Mouse (Mus musculus): ENCODE results near the gene Mipep.

Gene Mipep

DNA sequence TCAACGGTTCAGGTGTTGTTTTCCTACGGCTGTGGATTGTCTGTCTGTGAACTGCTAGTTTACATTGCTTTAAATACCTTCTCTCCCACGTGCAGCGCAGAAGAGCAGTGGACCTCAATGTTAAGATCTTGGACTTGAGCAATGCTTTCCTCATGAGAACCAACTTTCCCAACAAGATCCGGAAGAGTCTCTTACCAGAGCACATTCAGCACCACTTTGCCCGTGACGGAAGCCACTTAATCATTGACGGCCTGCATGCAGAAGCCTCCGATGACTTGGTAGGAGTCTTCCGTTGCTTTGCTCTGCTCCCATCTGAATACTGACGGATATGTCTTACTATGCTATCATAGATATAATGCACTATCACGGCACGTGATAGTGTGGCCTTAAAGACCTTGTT, 17.7 kb downstream of the Mipep start:
- no peak for DNase-seq (ENCODE audit: low spot score)

DNA sequence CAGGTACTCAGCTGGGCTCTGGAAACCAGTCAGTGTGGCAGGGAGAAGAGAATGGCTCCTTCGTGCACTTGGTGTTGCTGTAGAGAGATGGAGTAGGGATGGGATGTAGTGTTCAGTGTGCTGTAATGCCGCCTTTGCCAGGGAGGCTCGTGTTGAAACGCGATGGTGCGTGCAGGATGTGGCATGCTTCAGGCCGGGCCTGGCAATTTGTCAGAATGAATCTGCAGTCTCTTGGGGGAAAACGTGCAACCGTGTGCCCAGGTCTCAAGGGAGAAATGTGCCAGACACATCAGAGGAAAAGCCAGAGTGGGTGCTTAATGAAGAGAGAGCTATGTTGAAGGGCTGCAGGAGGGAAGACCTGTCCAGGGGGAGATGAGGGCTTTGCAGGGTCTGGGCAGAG, 20.6 kb downstream of the Mipep start:
- no peak for DNase-seq (ENCODE audit: low spot score)

DNA sequence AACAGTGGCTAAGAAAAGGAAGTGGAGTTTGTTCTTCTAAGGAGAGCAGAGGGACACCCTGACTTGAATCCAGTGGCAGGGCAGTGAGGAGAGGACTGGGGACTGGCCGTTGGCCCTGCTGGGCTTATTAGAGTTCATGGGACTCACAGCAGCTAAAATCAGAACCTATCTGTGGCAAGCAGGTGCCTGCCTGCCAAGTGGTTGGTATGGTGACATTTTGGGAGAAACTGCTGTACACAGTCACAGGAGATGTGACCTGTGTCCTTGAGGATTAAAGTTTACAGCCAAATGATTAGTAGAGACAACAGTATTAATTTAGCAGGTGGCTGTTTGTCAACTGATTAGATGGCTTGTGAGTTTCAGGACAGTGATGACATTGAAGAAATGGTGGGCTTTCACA, 21.5 kb downstream of the Mipep start:
- no peak for DNase-seq (ENCODE audit: low spot score)

DNA sequence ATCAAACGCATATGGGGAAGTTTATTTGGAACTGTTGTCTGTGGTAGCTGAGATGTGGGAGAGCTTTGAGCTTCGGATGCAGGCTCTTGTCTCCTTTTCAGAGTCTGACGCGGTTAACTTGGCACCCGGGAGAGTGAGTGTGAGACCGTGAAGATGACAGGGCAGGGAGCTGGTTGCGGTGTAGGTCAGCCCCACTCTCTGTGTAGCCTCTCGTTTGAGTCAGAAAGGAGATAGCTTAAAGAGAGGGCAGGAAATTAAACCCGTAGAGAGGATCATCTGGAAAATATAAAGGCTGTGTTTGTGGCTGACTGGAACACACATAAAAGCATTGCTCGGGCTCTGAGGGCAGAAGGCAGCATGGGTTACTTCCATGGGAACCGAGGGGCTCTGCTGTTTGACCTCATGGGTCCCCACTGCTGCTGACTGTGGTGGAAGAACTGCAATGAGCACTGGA, 22.5 kb downstream of the Mipep start:
- no peak for DNase-seq (ENCODE audit: low spot score)

DNA sequence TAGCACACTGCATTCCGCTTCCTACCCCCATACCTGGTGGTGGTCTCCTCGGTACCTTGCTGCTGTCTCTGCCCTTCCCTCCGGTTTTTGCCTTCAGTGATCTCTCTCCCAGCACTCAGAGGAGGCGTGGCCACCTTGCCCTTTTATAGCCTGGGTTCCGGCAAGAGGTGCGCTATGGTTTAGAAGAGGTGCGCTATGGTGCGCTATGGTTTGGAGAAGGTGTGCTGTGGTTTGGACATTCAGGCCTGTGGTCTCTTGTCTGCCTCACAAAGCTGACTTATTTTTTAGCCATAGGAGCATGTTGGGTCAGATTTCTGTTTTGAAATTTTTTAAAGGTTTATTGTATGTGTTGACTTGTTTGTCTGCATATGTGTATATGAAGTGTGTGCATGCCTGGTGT, 25.5 kb downstream of the Mipep start:
- no peak for DNase-seq (ENCODE audit: low spot score)

DNA sequence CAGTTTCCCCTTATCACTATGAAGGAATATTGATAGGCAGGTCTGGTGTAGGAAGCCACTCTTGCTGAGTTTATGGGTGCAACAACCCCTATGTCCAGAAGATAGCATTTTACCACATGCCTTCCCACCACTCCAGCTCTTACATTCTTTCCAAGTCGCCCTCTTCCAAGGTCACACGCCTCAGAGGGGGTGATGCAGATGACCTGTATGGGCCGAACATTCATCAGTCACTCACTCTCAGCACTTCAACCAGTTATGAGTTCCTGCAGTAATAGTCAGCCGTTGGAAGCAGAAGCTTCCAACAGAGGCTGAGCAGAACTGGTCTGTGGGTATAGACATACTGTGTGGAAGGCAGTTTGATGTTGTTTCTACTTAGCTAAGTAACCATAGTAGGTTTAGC, 27.2 kb downstream of the Mipep start:
- no peak for DNase-seq (ENCODE audit: low spot score)

DNA sequence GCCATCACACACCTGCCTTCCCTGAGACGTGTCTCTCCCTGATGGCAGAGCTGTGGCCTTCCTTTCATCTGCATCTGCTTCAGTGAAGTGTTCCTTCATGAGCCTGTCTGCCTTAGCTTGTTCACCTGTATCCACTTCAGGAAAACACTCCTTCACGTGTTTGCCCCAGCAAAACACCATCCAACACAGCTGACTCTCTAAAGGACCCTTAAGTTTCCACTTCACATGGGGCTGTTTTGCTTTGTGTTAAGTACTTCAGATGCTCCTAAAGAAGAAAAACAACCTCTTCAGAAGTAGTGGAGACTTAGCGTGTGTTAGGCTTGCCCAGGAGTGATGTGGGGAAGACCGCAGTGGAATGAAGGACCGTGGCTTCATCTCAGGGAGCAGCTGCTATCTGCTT, 30.7 kb downstream of the Mipep start:
- no peak for DNase-seq (ENCODE audit: low spot score)

DNA sequence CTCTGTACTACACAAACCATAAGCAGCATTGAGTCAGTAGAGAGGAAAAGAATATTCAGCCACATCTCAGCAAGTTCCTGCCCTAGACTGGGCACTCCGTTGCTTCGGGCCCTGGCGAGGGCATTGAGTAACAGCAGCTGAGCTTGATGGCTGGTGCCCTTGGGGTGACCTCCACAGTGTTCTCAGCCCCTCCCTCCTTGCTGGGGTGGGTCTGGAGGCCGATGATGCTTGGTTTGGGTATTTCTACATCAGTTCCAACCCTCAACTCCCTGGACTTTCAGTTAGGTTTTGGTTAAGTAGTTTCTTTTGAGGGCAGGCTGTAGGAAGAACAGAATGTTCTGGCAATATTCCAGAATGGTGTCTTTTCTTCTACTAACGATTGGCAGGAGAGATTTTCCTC, 33.7 kb downstream of the Mipep start:
- DNase-seq (ENCODE audit: low spot score) = no peak

DNA sequence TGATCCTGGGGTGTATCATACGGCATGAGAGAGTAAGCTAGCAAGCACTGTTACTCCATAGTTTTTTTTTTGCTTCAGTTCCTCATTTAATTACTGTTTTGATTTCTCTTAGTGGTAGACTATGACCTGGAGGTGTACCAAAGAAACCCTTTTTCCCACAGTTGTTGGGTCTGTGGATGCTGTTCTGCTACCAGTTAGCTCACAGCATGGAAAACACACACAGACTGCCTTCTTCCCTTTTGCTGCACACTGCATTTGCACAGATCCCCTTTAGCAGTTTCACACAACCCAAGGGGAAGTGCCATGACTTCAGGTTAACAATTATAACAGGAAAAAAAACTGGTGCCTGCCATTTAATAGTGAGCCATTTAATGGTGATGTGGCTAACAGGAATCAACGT, 45.7 kb downstream of the Mipep start:
- DNase-seq (ENCODE audit: low spot score) = no peak

DNA sequence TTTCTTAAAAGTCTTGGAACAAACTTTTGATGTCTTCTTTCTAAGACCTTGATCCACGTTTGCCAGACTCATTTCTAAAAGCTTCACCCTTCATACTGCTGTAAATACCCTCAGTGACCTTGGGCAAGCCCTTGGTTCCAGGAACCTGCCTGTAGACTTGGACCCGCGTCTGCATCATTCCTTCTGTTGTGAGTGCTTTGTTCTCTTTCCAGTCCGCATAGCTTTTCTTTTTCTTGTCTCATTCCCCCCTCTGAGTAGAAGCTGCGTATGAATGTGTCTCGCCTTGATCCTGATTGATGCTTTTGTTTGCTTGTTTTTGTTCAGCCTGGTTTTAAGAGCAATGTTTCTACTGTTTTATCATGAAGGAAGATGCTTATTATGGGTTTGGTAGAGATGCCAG, 52.3 kb downstream of the Mipep start:
- no peak for DNase-seq (ENCODE audit: low spot score)

DNA sequence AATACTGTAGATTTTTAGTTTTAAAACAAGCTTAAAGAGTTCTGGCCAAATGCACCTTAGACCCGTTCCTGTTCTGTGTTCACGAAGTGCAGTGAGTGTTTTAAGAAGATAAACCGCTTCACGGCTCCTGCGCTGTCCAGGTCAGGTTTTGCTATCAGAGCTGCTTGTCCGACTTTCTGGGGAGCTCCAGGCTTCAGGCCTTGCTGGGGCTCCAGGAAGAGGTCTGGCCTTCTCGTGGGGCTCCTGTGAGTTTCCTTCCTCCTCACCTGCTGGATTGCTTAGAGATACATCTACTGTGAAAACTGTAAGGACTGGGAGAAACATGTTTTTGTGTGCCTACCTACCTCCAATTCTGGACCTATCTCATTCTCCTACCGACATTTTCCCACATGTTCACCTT, 55.3 kb downstream of the Mipep start:
- no peak for DNase-seq (ENCODE audit: low spot score)

DNA sequence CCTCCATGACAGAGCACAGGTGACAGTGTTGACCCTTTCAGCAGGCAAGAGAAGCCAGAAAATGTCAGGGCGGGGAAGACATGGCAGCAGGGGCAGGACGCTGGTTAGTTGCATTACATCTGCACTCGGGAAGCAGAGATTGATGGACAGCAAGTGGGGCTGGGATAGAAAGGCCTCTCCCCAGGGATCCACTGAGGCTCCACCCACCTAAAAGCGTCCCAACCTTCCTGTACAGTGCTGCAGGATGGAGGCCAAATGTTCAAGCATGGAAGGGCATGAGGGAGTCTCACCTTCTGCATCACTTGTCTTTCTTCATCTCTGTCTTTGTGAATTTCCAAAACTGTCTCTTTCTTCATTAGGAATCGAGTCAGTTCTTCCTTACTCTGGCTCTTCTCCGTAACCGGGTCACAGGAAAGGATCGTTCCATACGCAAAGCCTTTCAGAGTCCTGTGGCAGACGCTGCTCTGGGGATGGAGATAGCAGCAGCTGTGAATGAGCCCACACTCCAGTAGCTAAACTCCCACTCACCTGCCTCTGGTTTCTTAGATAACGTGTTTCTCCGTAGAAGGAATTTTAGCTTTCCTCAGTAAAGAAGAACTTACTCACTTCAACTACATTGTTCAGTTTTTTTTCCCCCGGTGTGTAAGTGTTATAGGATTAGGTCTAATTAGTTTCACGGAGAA, 57.7 kb downstream of the Mipep start:
- DNase-seq (ENCODE audit: low spot score) = no peak

DNA sequence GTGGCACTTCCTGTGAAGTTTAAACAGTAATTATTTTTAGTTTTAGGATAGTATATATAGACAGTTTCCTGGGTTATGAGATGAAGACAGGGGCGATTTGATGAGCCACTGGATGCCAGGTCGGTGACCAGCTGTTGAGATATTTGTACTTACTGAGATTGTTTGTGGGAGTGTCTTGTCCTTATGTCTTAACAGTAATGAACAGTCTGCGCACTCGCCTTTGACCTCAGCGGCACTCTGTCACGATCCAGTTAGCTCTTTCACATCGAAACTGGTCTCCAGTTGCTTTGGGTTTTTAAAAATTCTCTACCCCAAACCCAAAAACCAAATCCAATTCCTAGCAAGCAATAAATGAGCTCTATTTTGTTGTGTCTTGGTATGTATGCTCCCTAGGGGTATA, 59.2 kb downstream of the Mipep start:
- DNase-seq (ENCODE audit: low spot score) = no peak

DNA sequence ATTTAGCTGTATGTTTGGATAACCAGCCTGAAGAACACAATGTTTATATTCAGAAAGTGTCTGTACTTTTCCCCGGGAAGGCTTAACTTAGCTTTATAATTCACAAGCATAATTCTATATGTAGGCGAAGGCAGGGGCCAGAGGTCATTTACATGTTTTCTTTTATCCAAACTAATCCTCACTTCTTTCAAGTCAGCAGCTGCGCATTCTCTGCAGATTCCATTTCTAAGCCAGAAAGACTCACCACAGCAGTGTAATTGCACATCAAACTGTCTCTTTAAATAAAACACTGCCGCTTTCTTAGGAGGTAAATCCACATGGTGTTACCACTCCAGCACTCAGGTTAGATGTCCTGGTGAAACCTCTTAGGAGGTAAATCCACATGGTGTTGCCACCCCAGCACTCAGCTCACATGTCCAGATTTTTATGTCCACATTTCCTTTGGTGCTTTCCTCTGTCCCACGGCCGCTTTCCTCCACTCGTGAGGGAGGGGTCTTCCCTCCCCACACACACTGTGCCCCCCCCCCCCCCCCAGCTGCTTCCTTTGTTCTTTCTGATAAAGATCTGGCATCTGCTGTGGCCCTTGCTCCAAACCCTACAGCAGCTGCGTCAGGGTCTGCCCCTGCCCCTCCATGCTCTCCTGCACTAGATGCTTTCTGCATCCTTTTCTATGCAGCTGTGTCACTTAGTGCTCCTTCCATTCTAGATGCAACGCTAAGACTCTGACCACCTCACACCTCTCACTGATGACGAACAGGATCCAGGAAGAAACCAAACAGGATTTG, 61.1 kb downstream of the Mipep start:
- no peak for DNase-seq (ENCODE audit: low spot score)

DNA sequence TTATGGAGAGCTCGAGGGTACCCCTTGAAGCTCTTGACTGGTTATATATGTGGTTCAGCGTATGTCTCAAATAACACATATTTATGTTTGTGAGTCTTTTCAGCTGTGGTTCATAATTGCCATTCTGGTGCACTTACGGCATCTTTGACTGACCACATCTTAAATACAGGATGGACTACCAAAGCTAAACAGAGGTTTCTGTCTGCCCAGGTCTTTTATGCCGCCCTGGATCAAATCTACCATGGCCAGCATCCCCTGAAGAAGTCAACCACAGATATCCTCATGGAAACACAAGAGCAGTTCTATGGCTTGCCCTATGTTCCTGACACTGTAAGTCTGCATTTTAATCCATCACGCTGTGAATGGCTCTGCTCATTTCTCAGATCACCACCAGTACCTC, 61.8 kb downstream of the Mipep start:
- DNase-seq (ENCODE audit: low spot score) = no peak

DNA sequence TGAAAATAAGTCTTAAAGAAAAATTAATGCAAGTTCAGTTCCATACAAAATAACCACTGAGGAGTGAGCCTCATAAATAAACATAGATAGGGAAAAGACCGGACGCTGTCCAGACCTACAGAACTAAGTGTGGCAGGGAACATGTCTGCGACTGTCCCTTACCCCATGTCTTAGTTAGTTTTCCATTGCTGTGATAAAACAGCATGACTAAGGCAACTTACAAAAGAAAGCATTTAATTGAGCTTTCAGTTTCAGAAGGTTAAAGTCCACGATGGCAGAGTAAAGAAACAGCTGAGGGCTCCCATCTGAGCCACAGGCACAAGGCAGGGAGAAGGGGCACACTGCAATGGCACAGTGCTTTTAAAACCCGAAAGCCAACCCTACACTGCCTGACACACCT, 63.8 kb downstream of the Mipep start:
- DNase-seq (ENCODE audit: low spot score) = no peak

DNA sequence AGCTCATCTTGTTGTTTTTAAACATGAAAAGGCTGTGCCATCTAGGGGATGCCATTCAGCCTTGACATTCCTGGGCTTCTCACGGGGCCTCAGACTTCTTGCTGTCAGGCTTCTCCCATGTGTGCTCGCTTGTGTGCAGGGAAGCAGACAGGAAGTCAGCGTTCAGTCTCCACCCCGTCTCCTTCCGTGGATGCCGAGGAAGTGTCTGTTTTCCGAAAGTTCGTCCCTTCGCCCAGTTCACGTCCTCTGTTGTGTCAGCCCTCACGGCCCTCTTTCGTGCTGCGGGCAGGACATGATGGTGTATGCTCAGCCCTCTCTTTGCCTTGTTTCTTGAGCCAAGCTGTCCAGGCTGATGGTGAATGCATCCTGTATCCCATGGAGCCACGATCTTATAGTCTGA, 65.7 kb downstream of the Mipep start:
- no peak for DNase-seq (ENCODE audit: low spot score)

DNA sequence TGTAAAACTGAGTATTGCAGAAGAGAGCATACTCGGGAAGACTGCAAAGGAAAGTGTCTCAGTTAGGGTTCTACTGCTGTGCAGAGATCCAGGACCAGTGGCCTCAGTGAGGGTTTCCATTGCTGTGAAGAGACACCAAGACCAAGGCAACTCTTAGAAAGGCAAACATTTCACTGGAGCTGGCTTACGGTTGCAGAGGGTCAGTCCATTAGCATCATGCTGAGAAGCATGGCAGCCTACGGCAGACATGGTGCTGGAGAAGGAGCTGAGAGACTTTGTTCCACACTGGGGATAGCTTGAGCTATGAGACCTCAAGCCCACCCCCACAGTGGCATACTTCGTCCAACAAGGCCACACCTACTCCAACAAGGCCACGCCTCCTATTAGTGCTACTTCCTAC, 67.3 kb downstream of the Mipep start:
- DNase-seq (ENCODE audit: low spot score) = no peak

DNA sequence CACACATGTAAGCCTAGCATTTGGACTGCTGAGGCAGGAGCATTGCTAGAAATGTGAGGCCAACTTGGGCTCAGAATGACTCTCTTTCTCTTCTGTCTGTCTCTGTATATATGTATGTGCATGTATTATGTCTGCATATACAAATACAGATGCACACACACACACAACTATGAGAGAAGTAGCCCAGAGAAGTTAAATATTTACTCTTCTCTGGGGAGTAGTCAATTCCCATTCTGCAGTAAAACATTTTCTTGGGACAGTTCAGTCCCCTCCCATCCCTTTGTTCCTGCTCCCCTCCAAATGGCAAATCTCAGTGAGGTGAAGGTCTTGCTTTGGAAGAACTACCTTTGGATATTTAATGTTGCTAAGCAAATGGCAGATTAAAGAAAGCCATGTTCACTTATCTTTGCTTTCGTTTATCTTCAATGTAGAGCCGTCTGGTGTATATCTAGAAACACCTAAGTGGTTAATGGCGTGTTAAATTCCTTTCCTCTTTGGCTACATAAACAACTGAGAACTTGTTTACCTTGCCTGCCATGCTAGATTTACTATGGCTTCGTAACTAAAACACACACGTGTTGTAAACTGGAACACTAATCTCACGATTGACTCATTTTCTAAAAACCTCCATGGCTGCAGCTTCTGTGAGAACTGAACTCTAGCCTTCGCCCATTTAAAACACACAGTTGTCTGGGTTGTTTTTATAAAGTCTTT, 72.0 kb downstream of the Mipep start:
- DNase-seq (ENCODE audit: low spot score) = no peak

DNA sequence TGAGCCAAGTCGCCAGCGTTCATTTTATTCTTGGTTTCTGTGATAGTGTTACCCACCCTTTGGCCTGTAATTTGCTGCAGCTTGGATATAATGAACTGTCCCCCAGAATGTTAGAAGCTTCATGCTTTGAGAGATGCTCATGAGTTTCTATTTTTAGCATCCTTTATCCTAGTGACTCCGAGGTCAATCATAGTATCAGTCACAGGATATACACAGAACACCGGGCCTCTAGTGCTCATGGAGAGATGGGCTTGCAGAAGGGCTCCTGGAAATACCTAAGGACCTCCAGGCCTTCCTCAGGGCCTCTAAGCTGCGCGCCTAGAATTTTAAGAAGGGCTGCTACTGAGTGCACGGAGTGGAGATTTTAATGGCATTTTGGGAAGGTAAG, 72.5 kb downstream of the Mipep start:
- DNase-seq (ENCODE audit: low spot score) = no peak

DNA sequence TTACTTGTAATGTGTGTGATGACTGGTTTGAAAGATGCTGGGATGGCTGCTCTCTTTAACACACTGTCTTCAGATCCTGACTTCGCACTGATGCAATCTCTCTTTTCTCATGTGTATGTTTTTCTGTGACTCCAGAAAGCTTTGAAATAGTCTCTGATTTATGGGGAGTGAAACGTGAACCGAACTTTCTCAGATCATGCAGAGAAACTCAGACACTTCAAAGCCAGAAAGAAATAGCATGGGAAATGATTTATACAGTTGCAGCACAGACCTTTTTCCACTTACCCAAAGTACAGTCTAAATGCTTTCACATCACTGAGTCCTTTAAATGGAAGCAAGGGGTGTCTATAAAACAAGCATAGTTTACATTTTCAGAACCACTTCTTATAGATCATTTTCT, 79.0 kb downstream of the Mipep start:
- DNase-seq (ENCODE audit: low spot score) = no peak

DNA sequence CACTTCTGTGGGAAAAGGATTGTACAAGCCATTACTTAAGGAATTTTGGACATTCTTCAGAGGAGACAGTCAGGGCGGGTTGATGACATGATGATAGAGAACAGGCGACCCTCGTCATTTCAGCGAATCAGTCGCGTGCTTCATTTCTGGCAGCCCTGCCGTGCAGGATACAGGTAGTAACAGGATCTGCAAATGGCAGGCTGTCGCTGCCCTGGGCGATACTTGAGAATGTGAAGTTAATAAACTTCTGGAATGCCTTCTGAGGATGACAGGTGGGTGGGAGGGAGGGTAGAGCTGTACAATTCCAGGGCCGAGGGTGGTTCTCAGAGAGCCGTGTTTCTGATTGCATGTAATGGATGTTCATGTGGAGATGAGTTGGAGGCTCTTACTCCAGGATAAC, 82.0 kb downstream of the Mipep start:
- no peak for DNase-seq (ENCODE audit: low spot score)

DNA sequence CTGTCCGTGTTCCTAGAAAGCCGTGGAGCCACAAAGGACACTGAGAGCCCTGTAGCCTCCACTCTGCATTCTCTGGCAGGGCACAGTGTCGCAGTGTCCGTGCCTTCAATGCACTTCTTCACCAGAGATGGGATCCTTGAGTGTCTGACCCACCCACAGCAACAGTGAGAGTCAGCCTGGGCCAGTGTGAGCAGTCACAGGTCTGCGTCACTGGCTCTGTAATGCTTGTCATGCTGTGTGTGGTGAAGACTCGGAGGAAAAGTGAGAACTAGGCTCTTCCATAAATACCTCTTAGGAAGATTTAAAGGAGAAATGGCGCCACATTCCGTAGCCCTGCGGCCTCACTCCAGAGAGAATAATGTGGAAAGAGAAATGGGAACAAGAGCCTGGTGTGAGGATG, 84.0 kb downstream of the Mipep start:
- DNase-seq (ENCODE audit: low spot score) = no peak
